Mouse (Mus musculus) MEL-GATA-1-ER (cell line): ENCODE measurements around the gene Gm49378.

ENCODE experiments used
- DNase-seq: peaks from one replicate; pipeline ENCODE4 v3.0.0-alpha.2; 2012; ENCODE audit warnings: low read depth; ENCODE audit errors: extremely low read depth

Gene Gm49378

GRCm38 (mm10) chr14:55637795-55638194, at the start of gene Gm49378:
Gene Gm49378 (minus strand): TSS chr14:55637895.
- DNase-seq, result no peak

- DNase-seq, result no peak
Measured at GRCm38 (mm10) chr14:55682118-55682493, 44.4 kb upstream of the Gm49378 start.

- DNase-seq, result peak; percentile 94
Measured at GRCm38 (mm10) chr14:55681160-55682117, 43.7 kb upstream of the Gm49378 start, which contains the start of gene Tinf2. Gene Tinf2 (minus strand): TSS chr14:55681820.

DNA sequence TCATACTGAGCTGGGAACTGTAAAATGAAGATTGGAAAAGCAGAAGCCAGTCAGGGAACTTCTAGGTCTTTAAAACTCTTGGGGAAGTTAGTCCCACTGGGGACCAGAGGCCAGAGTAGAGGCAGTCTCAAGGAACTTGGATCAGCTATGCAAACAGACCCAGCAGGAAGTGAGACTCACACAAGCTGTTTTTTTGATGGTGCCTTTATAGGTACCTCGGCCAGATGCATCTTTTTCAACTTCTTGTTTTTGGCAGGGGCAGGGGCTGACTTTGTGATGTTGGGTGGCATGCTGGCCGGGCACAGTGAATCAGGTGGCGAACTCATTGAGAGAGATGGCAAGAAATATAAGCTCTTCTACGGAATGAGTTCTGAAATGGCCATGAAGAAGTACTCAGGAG, 39.9 kb upstream of the Gm49378 start:
- DNase-seq, result no peak

DNA sequence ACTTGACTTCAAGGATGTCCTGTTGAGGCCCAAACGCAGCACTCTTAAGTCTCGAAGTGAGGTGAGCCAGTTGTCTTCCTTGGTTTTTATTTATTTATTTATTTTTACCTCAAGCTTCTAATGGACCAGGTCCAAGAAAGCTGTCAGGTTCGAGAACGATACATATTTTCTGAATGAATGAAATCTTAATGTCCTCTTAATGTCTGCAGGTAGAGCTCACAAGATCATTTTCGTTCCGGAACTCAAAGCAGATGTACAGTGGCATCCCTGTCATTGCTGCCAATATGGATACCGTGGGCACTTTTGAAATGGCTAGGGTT, 35.0 kb upstream of the Gm49378 start:
- no peak for DNase-seq

DNA sequence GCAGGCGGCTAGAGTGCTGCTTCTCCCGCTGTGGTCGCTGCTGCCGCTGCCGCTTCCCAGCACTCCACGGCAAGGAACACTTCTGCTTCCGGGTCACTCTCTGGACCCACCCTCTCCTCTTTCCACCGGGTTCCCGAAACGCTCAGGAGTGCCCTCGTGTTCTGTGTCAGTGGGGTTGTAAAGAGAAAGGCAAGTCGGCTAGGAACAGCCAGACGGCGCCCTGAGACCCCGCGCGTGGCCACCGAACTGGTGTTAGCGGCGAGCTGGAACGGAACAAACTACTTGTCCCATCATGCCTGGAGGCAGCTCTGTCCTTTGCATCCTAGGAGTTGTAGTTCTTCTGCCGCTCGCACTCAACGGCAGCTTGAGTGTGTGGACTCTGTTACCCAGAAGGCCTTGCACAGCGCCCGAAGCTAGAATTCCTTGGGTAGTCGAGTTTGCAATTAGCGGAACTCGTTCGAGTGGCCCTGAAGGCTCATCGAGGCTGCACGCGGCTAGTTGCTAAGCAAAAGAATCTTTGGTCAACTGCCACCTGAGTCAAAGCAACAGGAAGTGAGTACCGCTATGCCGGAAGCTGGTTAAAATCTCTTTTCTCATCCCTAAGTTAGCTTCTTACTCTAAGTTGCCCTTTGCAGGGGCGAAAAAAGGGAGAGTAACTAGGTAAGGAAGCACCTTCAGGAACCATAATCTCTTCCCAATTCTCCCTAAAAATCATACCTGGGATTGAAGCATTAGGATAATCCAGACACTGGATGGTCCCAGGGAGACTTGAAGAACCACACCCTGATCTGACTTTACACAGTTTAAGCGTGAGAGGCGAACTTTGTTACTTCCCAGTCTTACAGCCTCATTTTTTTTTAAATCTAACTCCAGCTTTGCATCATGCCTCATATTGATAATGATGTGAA, 34.4 kb upstream of the Gm49378 start, which contains the start of the genes Gmpr2 and Nedd8:
Gmpr2 (plus strand) TSS at position 109 of the 908 bp plus-strand sequence.
Nedd8 (minus strand) TSS at position 292 of the 908 bp plus-strand sequence.
- DNase-seq, result peak; percentile 99

GRCm38 (mm10) chr14:55671486-55671832, 33.8 kb upstream of the Gm49378 start:
- no peak for DNase-seq

- no peak for DNase-seq
Measured at GRCm38 (mm10) chr14:55660636-55661035, 22.9 kb upstream of the Gm49378 start.

DNA sequence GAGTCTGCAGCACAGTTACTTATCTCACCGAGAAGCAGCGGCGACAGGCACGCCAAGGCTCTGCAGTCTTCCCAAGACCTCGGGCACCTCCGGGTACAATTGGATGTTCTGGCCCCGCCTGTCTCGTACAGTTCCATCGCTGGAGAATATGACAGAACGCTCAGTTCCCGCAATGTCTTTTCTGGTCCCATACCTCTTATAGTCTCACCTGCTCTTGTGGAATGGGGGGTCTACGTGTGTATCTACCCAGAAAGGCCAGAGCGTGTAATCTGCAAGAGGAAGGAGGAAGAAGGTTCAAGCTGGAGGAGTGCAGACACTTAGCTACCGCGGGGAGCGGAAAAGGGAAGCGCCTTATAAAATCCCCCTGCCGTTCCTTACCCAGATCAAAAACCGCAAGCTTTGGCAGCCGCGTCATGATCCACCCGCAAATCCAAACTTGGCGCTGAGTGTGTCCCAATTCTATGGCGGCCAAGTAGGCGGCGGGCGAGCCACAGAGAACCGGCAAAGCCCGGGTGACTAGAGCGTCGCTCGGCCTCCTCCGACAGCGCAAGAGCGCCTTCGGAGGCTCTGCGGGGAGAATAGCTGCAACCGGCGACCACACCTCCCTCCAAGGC, 22.4 kb upstream of the Gm49378 start, which contains the start of gene Mdp1:
Mdp1 (minus strand) TSS at position 549 of the 614 bp plus-strand sequence.
- DNase-seq, result peak; percentile 69

DNA sequence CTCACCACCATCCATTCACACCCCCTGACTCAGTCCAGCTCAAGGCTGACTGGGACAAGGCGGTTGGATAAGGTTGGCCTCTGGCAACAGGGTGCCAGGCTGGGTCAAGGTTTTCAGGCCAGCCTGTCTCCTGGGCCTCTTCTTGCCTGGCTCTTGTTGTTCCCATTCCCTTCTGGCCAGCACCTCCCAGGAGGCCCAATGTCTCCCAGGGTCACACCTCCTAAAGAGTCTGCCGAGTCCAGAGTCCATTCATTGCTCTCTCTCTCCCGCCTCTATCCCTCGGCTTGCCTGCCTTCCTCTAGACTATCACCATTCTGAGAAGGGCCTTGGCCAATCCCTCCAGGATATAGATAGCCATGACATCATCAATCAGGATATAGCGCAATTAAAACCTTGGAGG, 20.3 kb upstream of the Gm49378 start:
- no peak for DNase-seq

DNA sequence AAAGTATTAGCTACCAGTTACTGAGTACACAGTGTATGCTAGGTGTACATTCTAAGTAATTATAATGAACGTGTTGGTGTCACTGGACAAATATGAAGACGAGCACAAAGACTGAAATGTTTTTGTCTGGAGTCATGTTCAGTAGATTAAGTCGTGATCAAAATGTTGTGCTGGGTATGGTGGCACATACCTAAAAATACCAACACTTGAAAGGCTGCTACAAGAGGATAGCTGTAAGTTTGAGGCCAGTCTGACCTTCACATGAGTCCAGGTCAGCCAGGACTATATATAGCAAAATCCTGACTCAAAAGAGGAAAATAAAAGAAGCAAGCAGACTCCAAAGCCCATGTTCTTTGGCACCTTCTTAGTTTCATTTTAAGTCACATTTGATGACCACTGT, 19.2 kb upstream of the Gm49378 start:
- DNase-seq, result no peak

- DNase-seq, result no peak
Measured at GRCm38 (mm10) chr14:55651528-55651927, 13.8 kb upstream of the Gm49378 start.

DNA sequence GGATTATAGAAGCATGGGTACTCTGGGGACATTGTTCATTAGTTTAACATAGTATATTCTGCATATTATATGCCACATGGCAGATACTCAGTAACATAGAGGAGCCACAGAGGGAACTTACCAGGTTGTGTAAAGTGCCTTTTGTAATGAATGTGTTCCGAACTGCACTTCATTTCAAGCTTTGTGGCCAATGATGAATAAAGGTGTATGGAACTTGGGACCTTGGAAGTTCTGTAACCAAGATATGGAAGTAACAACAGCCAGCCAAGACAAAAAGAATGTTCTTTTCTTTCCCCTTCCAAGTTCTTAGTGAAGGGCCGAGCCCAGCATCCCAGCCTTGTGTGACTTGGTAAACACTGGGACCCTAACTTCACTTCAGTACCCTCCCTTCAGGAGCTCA, 12.2 kb upstream of the Gm49378 start, which contains the start of gene Tssk4:
Tssk4 (plus strand) TSS at position 301 of the 400 bp plus-strand sequence.
- no peak for DNase-seq

GRCm38 (mm10) chr14:55644261-55644888, 6.7 kb upstream of the Gm49378 start:
- no peak for DNase-seq

DNA sequence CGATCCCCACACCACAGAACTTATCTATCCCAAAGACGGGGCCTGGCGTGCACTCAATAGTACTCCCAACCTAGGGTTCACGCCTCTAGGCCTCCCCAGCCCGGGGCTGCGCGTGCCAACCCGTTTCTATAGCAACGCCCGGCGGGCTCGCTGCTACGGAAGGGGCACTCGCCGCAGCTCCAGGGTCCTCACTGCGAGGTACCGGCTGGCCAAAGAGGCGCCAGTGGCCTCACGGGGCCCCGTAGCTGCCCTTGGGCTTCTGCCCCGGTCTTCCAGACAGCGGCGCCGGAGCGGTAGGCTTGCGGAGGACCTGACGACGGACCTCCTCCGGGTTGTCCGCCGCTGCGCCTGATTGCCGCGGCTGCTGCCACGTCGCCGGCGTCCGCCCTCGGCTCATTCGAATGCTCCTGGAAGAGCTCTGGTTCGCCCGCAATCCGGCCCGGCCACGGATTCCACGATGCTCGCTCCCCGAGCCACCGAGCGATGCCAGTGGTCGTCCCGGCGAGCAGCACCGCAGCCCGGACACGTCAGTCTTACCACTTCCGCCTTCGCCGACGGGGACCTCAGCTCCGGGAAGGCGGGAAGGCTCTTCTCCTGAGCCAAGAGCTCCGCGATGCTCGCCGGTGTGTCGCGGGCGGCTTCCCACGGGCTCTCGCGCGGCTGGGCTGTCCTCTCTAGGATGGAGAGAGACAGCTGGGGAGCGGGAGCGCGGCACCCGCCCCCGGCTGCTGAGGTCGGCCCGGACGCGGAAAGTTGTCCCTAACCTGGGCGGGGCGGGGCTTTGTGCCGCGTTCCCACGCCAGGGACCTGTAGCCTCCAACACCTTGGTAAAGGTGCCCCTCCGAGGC, 5.6 kb upstream of the Gm49378 start, which contains the start of gene Tm9sf1:
Tm9sf1 (minus strand) TSS at position 747 of the 848 bp plus-strand sequence.
- DNase-seq, result peak; percentile 60

DNA sequence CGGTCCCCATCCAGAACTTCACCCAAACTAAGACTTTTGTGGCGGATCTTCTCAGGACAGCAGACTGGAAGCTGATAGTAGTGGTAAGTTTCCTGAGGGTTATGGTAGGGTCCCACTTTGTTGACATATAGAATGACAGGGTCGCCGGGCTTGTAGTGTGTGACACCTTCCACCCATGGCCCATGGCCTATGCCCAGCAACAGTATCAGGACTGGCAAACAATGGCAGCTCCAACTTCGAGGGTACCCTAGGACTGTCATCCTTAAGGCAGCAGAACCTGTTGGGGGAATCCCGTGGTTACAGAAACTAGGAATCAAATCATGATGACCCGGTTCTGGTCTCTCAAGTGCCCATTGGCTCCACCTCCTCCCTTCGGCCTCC, 5.0 kb upstream of the Gm49378 start:
- no peak for DNase-seq

DNA sequence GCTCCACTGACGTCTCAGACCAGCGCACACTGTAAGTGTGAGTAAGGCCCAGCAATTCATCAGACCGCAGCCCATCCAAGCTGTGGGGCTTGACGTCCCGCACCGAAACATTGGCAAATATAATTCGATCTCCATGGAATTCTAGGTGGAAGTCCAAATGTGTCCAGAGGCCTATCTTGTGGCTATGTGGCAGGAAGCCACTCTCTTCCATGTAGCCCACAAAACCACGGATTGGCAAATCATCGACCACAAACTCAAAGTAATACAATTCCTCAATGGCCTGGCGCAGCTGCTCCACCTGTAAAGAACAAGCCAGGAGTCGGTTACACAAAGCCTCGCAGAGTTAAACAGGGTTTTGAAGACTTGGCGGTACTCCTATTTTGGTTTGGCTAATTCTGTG, 3.6 kb upstream of the Gm49378 start:
- DNase-seq, result no peak

- DNase-seq, result no peak
Measured at GRCm38 (mm10) chr14:55640816-55641215, 3.1 kb upstream of the Gm49378 start.

GRCm38 (mm10) chr14:55635523-55636007, 2.1 kb downstream of the Gm49378 start, which contains the start of gene Ipo4:
Gene Ipo4 (minus strand): TSS chr14:55635957.
- peak; percentile 84 for DNase-seq
